Mouse (Mus musculus): ENCODE measurements around the gene Serping1.

Serping1 gene

GRCm38 (mm10) chr2:84783315-84783714 is 8.1 kb upstream of the Serping1 start:
- DNase-seq (ENCODE audit: low read depth, low spot score) = no peak

GRCm38 (mm10) chr2:84779210-84779609 is 4.0 kb upstream of the Serping1 start:
- DNase-seq (ENCODE audit: low read depth, low spot score) = peak; percentile 50

- no peak for DNase-seq (ENCODE audit: low read depth, low spot score)
Observed at GRCm38 (mm10) chr2:84777706-84778105, 2.5 kb upstream of the Serping1 start.

DNA sequence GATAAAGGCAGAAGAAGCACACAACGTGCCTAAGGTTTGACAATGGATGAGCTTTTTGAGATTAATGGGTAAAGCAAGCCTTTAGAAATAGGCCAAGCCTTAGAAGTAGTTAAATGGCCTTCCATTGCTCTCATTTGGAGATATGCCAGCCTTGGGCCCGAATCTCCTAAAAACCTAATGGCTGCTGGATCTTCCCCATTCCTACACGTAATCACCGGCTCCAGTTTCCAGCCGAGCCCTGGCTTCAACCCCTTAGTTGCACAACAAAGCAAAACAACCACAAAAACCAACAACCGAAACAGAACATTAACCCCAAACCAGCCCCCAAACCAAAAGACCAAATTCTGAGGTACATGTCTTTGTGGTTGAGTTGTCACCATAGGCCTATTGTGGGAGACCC is 421 bp upstream of the Serping1 start:
- no peak for DNase-seq (ENCODE audit: low read depth, low spot score)

DNA sequence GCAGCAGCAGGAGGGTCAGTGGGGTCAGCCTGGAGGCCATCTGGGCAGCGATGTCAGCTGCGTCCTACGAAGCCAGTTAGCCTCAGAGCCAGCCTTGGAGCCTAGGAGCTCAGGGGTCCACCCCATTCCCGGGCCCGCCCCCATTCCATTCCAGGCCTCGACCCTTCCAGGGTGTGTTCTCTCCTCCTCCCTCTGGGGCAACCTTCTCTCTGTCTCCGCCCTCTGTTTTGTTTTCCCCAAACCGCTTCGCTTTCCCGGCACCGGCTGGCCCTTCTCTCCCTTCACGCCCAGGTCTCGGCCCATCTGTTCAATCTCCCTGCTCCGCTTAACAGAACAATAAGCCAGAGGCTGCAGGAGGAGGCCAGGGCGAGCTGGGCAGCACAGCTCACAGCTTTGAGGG is 493 bp downstream of the Serping1 start:
- no peak for DNase-seq (ENCODE audit: low read depth, low spot score)

- DNase-seq (ENCODE audit: low read depth, low spot score) = no peak
Observed at GRCm38 (mm10) chr2:84773195-84773594, 2.0 kb downstream of the Serping1 start.

GRCm38 (mm10) chr2:84772454-84772853 is 2.8 kb downstream of the Serping1 start:
- no peak for DNase-seq (ENCODE audit: low read depth, low spot score)

GRCm38 (mm10) chr2:84770501-84770900 is 4.7 kb downstream of the Serping1 start:
- DNase-seq (ENCODE audit: low read depth, low spot score) = no peak

DNA sequence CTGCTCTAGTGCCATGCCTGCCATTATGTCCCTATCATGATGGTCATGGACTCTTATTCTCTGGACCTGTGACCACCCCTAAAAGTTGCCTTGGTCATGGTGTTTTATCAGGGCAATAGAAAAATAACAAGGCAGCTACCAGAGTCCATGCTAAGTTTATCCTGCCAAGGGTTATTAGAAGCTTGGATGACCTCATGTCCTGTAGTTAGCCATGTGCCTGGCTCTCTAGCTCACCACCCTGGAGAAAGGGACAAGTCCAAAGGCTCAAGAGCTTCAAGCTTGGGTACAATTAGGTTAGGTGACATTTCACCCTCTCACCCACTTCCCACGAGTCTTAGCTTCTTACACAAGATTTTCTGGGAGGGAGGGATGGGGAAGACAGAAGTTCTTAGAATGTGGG is 12.4 kb downstream of the Serping1 start:
- no peak for DNase-seq (ENCODE audit: low read depth, low spot score)

DNA sequence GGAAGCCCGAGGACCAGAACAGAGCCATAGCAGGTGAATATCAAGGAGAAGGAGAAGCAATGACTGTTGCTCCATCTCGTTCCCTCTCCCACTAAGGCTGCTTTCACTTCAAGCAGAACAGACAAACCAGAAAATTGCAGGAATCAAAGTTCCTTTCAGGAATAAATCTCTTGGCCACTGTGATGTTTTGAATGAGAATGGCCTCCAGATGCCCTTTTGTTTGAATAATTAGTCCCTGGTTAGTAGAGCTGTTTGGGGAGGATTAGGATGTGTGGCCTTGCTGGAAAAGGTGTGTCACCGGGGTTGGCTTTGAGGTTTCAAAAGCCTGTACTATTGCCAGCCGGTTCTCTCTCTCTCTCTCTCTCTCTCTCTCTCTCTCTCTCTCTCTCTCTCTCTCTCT is 12.9 kb downstream of the Serping1 start:
- DNase-seq (ENCODE audit: low read depth, low spot score) = no peak

DNA sequence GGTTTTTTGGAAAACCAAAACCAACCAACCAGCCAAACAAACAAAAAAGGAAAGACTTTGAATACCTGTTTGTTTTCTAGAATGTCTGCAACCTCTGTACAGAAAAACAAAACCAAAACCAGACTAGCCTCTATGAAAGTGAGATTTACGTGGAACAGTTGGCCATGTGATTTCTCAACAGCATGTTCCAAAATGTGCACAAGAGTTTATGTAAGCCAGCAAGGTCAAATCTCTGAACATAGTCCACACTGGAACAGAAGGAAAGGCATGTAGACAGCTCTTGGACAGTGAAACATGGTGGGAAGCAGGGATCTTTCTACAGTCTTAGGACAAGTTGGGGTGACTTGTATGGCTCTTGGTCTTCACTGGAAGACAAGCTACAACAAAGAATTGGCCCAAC is 13.4 kb downstream of the Serping1 start:
- no peak for DNase-seq (ENCODE audit: low read depth, low spot score)

DNA sequence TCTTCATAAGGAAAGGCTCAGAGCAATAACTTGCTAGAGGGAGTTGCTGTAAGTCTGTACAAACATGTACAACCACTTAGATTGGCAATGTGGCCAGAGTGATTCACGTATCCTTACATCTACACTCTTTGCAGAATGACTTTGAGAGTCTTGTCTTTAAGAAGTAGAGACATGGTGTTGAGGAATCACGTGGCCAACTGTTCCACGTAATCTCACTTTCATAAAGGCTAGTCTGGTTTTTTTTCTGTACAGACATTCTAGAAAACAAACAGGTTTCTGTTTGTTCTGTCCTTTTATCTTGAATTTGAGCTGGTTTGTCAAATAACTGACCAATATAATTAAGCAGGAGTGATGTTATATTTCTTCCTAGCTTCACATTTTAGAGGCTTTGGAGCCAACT is 13.9 kb downstream of the Serping1 start:
- no peak for DNase-seq (ENCODE audit: low read depth, low spot score)

- DNase-seq (ENCODE audit: low read depth, low spot score) = no peak
Observed at GRCm38 (mm10) chr2:84760777-84761176, 14.5 kb downstream of the Serping1 start.

DNA sequence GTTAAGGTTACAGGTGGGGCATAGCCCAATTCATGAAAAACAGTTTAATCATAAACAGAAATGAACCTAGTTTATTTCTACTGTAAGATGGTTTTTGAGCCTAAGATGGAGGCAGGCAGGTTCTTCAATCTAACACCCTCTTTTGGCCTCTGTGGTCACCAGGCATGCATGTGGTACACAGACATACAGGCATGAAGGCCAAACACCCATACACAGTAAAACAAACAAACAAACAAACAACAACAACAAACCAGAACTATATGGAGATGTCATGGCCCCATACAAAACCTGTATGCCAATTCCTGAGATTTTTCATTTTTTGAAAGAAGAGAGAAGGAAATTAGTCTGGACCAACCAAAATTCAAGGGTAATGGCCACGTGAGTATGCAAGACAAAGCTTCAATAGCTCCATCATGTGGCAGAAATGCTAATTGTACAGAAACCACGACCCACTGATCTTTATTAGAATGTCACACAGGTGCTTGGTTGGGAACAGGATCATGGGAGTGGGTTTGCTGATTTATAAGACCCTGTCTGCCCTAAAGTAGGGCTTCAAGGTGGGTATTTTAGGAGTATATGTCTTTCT is 16.6 kb downstream of the Serping1 start:
- DNase-seq (ENCODE audit: low read depth, low spot score) = peak; percentile 67

DNA sequence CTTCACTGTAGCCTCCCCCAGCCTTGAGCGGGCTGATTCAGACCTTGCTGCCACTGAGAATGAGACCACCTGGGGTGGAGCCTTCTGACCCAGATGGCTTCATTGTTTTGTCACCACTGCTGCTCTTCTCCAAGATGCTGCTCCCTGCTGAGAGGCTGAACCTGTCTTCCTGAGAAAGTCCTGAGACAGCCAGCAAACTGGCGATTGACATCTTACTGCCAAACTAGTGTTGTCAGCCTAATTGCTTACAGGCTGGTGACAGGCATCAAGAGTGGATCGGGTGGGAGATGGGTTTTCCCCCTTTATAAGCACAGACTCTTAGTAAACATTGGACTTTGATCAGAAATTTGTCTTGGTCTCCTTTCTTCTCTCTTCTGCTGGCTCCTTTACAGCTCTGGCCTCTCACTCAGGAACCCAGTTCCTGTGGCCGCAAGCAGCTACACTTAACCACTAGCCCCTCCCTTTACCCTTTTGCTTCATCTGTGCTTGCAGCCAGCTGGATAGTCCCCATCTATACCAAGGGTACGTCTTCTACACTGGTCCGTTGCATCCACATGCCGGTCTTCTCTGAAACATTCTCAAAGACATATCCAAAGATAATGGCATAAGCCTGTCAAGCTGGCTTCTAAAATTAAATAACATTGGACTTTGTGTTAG is 18.1 kb downstream of the Serping1 start:
- no peak for DNase-seq (ENCODE audit: low read depth, low spot score)

DNA sequence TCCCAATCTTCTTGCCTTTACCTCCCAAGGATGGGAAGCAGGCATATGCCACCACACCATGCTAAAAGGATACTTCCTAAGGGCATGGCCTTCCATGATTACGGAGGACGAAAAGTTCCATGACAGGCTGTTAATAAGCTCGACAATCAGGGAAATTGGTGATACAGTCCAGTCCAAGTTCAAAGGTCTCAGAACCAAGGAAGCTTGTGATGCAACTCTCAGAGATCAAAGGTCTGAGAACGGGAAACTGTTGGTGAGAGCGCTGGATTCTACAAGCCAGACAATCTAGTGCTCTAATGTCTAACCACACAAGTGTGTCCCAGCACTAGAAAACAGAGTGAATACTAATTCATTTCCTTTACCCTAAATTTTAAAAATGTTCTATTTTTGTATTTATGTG is 19.0 kb downstream of the Serping1 start:
- no peak for DNase-seq (ENCODE audit: low read depth, low spot score)

- no peak for DNase-seq (ENCODE audit: low read depth, low spot score)
Observed at GRCm38 (mm10) chr2:84750115-84750514, 25.1 kb downstream of the Serping1 start.

GRCm38 (mm10) chr2:84744126-84744525 is 31.1 kb downstream of the Serping1 start:
- no peak for DNase-seq (ENCODE audit: low read depth, low spot score)

GRCm38 (mm10) chr2:84743561-84743960 is 31.7 kb downstream of the Serping1 start, which contains the start of gene Gm19426:
Gene Gm19426, minus strand, starts transcription at chr2:84743655.
- no peak for DNase-seq (ENCODE audit: low read depth, low spot score)

GRCm38 (mm10) chr2:84742451-84743283 is 32.6 kb downstream of the Serping1 start:
- DNase-seq (ENCODE audit: low read depth, low spot score) = no peak

- DNase-seq (ENCODE audit: low read depth, low spot score) = no peak
Observed at GRCm38 (mm10) chr2:84741841-84742450, 33.3 kb downstream of the Serping1 start.

DNA sequence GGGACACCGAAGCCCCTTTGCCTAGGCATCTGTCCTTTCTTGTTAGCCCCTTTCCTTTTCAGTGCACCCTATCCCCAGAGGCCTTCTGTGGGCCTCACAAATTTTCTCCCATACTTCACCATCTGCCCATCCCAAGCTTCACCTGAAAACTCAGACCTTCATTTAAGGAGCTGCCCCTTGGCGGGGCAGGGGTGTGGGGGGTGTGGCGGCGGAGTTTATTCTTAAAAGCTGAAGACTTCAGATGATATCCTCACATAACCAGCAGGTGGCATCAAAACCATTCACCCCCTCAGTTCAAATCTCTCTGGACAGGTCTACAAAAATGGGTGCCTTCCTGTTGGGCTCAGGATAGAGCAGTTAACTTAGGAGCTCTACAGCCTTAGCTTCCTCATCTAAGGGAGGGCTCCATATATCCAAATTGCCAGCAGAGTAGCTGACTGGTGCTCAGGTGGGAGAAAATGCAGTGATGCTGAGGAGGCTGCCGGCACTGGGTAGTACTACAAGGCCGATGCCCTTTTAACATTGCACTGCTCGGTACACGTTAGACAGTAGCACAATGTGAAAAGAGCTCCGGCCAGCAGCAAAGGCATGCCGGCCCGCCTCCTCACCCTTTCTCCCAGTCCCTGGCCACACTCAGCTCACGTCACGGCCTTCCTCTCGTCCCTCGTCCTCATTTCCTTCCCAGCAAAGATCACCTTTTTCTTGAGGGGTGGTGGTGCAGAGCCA is 34.5 kb downstream of the Serping1 start:
- peak; percentile 56 for DNase-seq (ENCODE audit: low read depth, low spot score)

All from A20 (cell line).